Mouse (Mus musculus) left cerebral cortex, postnatal 36 days (tissue): ENCODE data around the gene Sec23a. TPM values are rescaled to one million over a fixed set of nuclear protein-coding genes. Genes with fewer than 3 reads are reported as not detected.
"Not testable (repeated sequence)": the region's sequence is repeated elsewhere in the genome, so short reads cannot be mapped to it uniquely, and the experiment has no call there.

ENCODE experiments used
- DNase-seq, 2 experiments: peaks; one replicate each; pipeline ENCODE4 v3.0.0; 2021 to 2022; ENCODE audit warnings: low spot score in 2 of 2, mixed read lengths in 1 of 2
- intact Hi-C: fragments of 180-260 bp; cut with DNase I; formaldehyde crosslinking; loops from one replicate; pipeline ENCODE4 v1.15.1; 2025
- total RNA-seq, 2 experiments: library from RNA; stranded (reverse); gene quantifications; 2 replicates each; pipeline ENCODE4 v1.2.3; 2021

The Sec23a gene
- total RNA-seq, 2 experiments from 2014 or later, result 96.3 to 103 TPM

- no peak for DNase-seq
- intact Hi-C loops, result loop anchor here (5.0 kb wide), 1 partner anchor 121 kb away; no protein-coding TSS in a partner anchor
Measured at GRCm38 (mm10) chr12:59011275-59011843, 458 bp downstream of the Sec23a start.

- no peak for DNase-seq
- intact Hi-C loops, result loop anchor here (5.0 kb wide), 1 partner anchor 122 kb away; no protein-coding TSS in a partner anchor
Measured at GRCm38 (mm10) chr12:59010482-59010881, 1.3 kb downstream of the Sec23a start.

GRCm38 (mm10) chr12:58985766-58986165 lies 26.1 kb downstream of the Sec23a start:
- no peak for DNase-seq
- intact Hi-C loops, result no loop called here

GRCm38 (mm10) chr12:58981178-58981661 lies 30.6 kb downstream of the Sec23a start:
- DNase-seq, intact Hi-C loops: not testable (repeated sequence)

GRCm38 (mm10) chr12:58976966-58977365 lies 34.9 kb downstream of the Sec23a start:
- intact Hi-C loops, result no loop called here
- no peak for DNase-seq

GRCm38 (mm10) chr12:58964583-58964982 lies 47.2 kb downstream of the Sec23a start:
- intact Hi-C loops, result no loop called here
- peak in 1 of 2 experiments; percentile 21 for DNase-seq

GRCm38 (mm10) chr12:58960844-58961243 lies 51.0 kb downstream of the Sec23a start:
- intact Hi-C loops, result no loop called here
- DNase-seq, result no peak

GRCm38 (mm10) chr12:58956624-58957023 lies 55.2 kb downstream of the Sec23a start:
- intact Hi-C loops, result no loop called here
- no peak for DNase-seq

- intact Hi-C loops, result no loop called here
- no peak for DNase-seq
Measured at GRCm38 (mm10) chr12:58956162-58956561, 55.7 kb downstream of the Sec23a start.

GRCm38 (mm10) chr12:58947879-58948278 lies 63.9 kb downstream of the Sec23a start:
- intact Hi-C loops, result loop anchor here (5.0 to 10.0 kb wide), 2 partner anchors 1121 to 1663 kb away; no protein-coding TSS in a partner anchor
- no peak for DNase-seq

GRCm38 (mm10) chr12:58947231-58947630 lies 64.6 kb downstream of the Sec23a start:
- DNase-seq, result peak; percentile 50
- intact Hi-C loops, result loop anchor here (5.0 to 10.0 kb wide), 2 partner anchors 1120 to 1662 kb away; no protein-coding TSS in a partner anchor

- DNase-seq, result no peak
- intact Hi-C loops, result loop anchor here (10.0 kb wide), 1 partner anchor 1658 kb away; no protein-coding TSS in a partner anchor
Measured at GRCm38 (mm10) chr12:58942544-58942943, 69.3 kb downstream of the Sec23a start.

- intact Hi-C loops, result no loop called here
- DNase-seq, result no peak
Measured at GRCm38 (mm10) chr12:58934580-58934979, 77.2 kb downstream of the Sec23a start.

- intact Hi-C loops, result loop anchor here (5.0 to 10.0 kb wide), 3 partner anchors 713 to 1290 kb away; partner anchors contain the start of gene Sstr1
Measured at GRCm38 (mm10) chr12:58924996-58925395, 86.8 kb downstream of the Sec23a start.

GRCm38 (mm10) chr12:58924025-58924424 lies 87.8 kb downstream of the Sec23a start:
- peak; percentile 57 to 62 for DNase-seq
- intact Hi-C loops, result loop anchor here (5.0 to 10.0 kb wide), 3 partner anchors 712 to 1289 kb away; partner anchors contain the start of gene Sstr1

More at GRCm38 (mm10) chr12:58924996-58925395, 86.8 kb downstream of the Sec23a start:
- no peak for DNase-seq

GRCm38 (mm10) chr12:58920775-58921174 lies 91.0 kb downstream of the Sec23a start:
- intact Hi-C loops, result loop anchor here (5.0 to 10.0 kb wide), 3 partner anchors 708 to 1286 kb away; partner anchors contain the start of gene Sstr1
- DNase-seq, result no peak

- no peak for DNase-seq
- intact Hi-C loops, result loop anchor here (5.0 kb wide), 1 partner anchor 177 kb away; no protein-coding TSS in a partner anchor
Measured at GRCm38 (mm10) chr12:58919516-58919915, 92.3 kb downstream of the Sec23a start.

- intact Hi-C loops, result no loop called here
- DNase-seq, result no peak
Measured at GRCm38 (mm10) chr12:58909826-58910225, 102.0 kb downstream of the Sec23a start.
